Mouse (Mus musculus) forebrain, embryonic 14.5 days (tissue): ENCODE measurements around the gene Ccnk. TPM values are rescaled to one million over a fixed set of nuclear protein-coding genes. Genes with fewer than 3 reads are reported as not detected.

Experiments
- ATAC-seq: fragments of 200-750 bp; cut with Nextera tagmentation; 2 replicates; pipeline ENCODE4 v1.8.0; 2017; ENCODE audit warnings: mild to moderate bottlenecking, moderate library complexity
- DNase-seq: peaks from one replicate; pipeline ENCODE4 v3.0.0-alpha.2; 2015; ENCODE audit warnings: low spot score
- H3K27ac ChIP-seq: fragments of 300-500 bp; sonication (generic); 2 replicates; pipeline ENCODE4 v1.5.1; 2014; ENCODE audit warnings: low read depth, mild to moderate bottlenecking, control low read depth, low read length, moderate library complexity
- H3K27me3 ChIP-seq: fragments of 300-500 bp; sonication (generic); replicated peaks from 2 replicates; pipeline ENCODE4 v1.6.1; 2014; ENCODE audit warnings: low read length, control low read depth, mixed read lengths; ENCODE audit not compliant: control insufficient read depth, insufficient read depth
- H3K36me3 ChIP-seq: fragments of 300-500 bp; sonication (generic); 2 replicates; pipeline ENCODE4 v1.6.1; 2014; ENCODE audit warnings: low read length, control low read depth; ENCODE audit not compliant: control insufficient read depth, insufficient read depth
- H3K4me1 ChIP-seq: fragments of 300-500 bp; sonication (generic); 2 replicates; pipeline ENCODE4 v1.6.1; 2014; ENCODE audit warnings: antibody characterized with exemption, low read length, control low read depth; ENCODE audit not compliant: control insufficient read depth, insufficient read depth
- H3K4me2 ChIP-seq: fragments of 300-500 bp; sonication (generic); 2 replicates; pipeline ENCODE4 v1.6.1; 2014; ENCODE audit warnings: mild to moderate bottlenecking, control low read depth, low read length
- H3K4me3 ChIP-seq: fragments of 300-500 bp; sonication (generic); 2 replicates; pipeline ENCODE4 v1.5.1; 2014; ENCODE audit warnings: low read depth, low read length, control low read depth
- H3K9ac ChIP-seq: fragments of 300-500 bp; sonication (generic); 2 replicates; pipeline ENCODE4 v1.6.1; 2014; ENCODE audit warnings: mild to moderate bottlenecking, low read length, control low read depth, moderate library complexity
- H3K9me3 ChIP-seq: fragments of 300-500 bp; sonication (generic); replicated peaks from 2 replicates; pipeline ENCODE4 v1.6.1; 2016; ENCODE audit warnings: low read length, control low read depth, mixed read lengths; ENCODE audit not compliant: control insufficient read depth
- WGBS: fragments of 180-500 bp; shearing (Covaris S2); extraction: QIAGEN DNeasy Blood & Tissue Kit; methylation state at CpG from one replicate; pipeline ENCODE4 v1.1.7; 2014; 5-methylcytosine and 5-hydroxymethylcytosine counted together
- polyA plus RNA-seq: library from polyadenylated mRNA; unstranded; fragments of >200 nt; fragmentation: Nextera tagmentation; extraction: Ambion mirVana; gene quantifications from 2 replicates; pipeline ENCODE4 v1.2.1, GENCODE M21; 2014

The Ccnk gene
- polyA plus RNA-seq, 1 experiment from 2014 or later: 10.7 TPM

DNA sequence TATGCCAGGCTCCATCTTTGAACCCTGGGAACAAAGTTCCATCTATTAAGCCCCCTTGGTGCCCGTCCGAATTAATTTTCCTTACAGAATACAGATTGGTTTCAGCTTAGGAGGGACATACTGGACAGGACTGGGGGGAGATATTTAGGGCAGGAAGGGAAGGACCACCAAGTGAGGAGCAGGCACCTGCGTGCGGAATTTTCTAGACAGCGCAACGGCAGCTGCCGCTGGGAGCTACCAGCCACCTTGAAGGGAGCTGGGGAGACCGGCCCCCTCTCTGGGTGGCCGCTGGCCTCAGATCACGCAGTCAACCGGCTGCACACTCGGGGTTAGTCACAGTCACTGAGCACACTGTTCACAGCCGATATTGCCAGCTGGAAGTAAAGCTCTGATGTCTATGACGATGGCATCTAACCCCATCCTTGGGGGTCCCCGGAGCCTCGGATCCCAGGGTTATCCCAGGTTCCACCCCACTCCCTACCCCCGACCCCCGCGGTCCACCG, 62.9 kb downstream of the Ccnk start:
- H3K9ac ChIP-seq: peak overlapping the region; percentile 21; the same call in 1 of the 2 replicates
- H3K4me1 ChIP-seq: peaks cover 67% of the 10 kb centered on the region
- H3K36me3 ChIP-seq: no peaks in the 10 kb centered on the region
- peak overlapping the region; percentile 87; the same call in 1 of the 2 replicates for H3K27ac ChIP-seq
- H3K4me2 ChIP-seq: no peak overlapping the region
- H3K27me3 ChIP-seq: no peaks in the 10 kb centered on the region
- no peak for ATAC-seq
- no peak for DNase-seq
- 43% methylated on average over 20 of the region's 20 CpGs for whole genome bisulfite sequencing
- no peaks in the 10 kb centered on the region for H3K9me3 ChIP-seq
- no peak overlapping the region for H3K4me3 ChIP-seq

DNA sequence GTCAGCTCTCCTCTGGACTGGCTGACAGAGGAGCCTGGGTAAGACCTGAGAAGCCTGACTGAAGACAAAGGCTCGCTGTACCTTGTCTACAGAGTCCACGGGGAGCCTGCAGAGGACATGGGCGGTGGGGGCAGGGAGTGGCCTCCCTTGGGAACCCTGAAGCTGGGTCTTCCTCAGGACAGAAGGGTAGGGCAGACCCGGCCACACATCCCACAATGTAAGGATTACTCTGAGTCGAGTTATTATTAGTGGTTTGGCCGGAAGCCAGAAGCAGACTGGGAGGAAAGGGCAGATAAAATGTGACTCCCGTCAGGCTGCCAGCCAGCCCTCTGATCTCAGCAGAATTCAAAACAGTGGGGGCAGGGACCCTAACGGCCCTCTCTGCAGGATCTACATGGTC, 65.4 kb downstream of the Ccnk start:
- no peak overlapping the region for H3K4me3 ChIP-seq
- H3K9me3 ChIP-seq: no peaks in the 10 kb centered on the region
- DNase-seq (peak; percentile 72), ATAC-seq (no peak)
- peak overlapping the region; percentile 35; the same call in 1 of the 2 replicates for H3K9ac ChIP-seq
- H3K4me2 ChIP-seq: peak overlapping the region; percentile 21; the same call in 1 of the 2 replicates
- WGBS: 3% methylated on average over 8 of the region's 8 CpGs
- peaks cover 62% of the 10 kb centered on the region for H3K4me1 ChIP-seq
- H3K36me3 ChIP-seq: no peaks in the 10 kb centered on the region
- H3K27ac ChIP-seq: peak overlapping the region; percentile 52; the same call in 1 of the 2 replicates
- H3K27me3 ChIP-seq: no peaks in the 10 kb centered on the region

DNA sequence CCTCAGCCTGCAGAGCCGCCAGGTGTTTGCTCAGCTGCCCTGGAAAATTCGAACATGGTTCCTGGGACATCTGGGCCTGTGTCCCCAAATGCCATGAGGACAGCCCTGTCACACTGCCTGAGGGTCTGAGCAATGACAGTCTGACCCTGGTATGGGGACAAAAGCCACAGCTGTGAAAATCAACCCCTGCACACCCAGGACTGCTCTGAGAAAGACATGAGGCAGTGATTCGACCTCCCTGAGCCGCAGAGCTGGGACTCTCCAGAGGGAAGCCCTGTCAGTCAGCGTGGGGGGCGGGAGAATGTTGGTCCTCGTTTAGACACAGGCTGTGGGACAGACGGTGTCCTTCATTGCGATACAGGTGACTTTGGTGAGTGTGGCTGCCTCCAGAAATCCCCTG, 66.2 kb downstream of the Ccnk start:
- no peak overlapping the region for H3K27ac ChIP-seq
- WGBS: 46% methylated on average over 9 of the region's 9 CpGs
- H3K4me3 ChIP-seq: no peak overlapping the region
- no peak for DNase-seq
- peaks cover 59% of the 10 kb centered on the region for H3K4me1 ChIP-seq
- H3K9ac ChIP-seq: no peak overlapping the region
- no peak overlapping the region for H3K4me2 ChIP-seq
- H3K27me3 ChIP-seq: no peaks in the 10 kb centered on the region
- no peaks in the 10 kb centered on the region for H3K36me3 ChIP-seq
- H3K9me3 ChIP-seq: no peaks in the 10 kb centered on the region
- ATAC-seq: no peak

DNA sequence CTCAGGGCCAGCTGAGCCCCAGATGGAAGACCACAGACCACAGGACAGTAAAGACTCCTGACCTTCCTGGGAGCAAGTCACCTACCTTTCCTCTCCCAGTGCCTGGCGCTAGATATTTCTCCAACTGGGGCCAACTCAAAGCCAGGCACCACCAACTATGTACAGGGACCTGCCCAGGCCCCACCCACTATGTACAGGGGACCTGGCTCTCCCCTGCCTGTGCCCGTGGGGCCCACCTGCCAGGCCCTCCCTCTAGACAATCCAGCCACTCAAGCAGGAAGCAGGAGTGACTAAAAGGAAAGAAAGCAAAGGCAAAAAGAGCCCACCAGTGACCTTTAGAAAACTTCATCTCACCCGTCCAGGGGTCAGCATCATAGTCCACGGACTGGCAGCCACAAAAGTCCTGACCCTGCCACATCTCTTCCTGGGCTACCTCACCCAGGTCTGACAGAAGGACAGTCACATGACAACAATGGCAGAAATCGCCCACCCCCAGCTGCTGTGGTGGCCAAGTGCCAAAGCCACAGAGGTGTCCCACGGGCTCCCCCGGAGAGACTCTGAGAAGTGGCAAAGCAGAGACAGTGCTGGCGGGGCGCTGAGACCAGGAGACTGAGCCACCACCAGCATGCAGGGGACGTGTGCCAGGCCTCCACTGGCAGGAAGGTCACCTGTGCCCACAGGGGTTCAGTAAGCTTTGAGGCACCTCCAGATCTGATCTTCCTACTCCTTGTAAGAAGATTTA, 67.6 kb downstream of the Ccnk start:
- H3K4me1 ChIP-seq: peaks cover 46% of the 10 kb centered on the region
- DNase-seq: no peak
- WGBS: 74% methylated on average over 10 of the region's 10 CpGs
- H3K9ac ChIP-seq: no peak overlapping the region
- no peak overlapping the region for H3K4me2 ChIP-seq
- no peak for ATAC-seq
- no peaks in the 10 kb centered on the region for H3K9me3 ChIP-seq
- H3K36me3 ChIP-seq: no peaks in the 10 kb centered on the region
- H3K27ac ChIP-seq: no peak overlapping the region
- no peak overlapping the region for H3K4me3 ChIP-seq
- H3K27me3 ChIP-seq: no peaks in the 10 kb centered on the region

DNA sequence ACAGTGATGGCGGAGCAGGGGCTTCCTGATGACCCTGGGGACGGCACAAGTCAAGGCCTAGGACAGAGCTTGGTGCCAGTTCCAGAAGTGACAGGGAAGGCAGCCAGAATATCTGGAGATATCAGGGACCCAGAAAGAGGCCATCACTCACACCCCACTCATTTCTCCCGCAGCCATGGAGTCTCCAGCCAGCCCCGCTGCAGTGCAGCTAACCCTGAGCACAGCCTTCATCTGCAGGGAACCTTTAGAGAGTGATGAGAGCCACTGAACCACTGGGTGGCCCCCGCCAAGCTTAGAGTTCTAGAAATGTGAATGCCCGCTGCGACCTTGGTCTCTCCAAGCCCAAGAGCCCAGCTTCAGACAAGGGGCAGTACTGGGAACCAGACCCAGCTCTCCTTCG, 69.6 kb downstream of the Ccnk start:
- no peak for DNase-seq
- ATAC-seq: no peak
- WGBS: 98% methylated on average over 8 of the region's 8 CpGs
- no peak overlapping the region for H3K27ac ChIP-seq
- no peaks in the 10 kb centered on the region for H3K9me3 ChIP-seq
- no peaks in the 10 kb centered on the region for H3K27me3 ChIP-seq
- H3K9ac ChIP-seq: no peak overlapping the region
- no peaks in the 10 kb centered on the region for H3K36me3 ChIP-seq
- no peak overlapping the region for H3K4me2 ChIP-seq
- peaks cover 36% of the 10 kb centered on the region for H3K4me1 ChIP-seq
- no peak overlapping the region for H3K4me3 ChIP-seq

DNA sequence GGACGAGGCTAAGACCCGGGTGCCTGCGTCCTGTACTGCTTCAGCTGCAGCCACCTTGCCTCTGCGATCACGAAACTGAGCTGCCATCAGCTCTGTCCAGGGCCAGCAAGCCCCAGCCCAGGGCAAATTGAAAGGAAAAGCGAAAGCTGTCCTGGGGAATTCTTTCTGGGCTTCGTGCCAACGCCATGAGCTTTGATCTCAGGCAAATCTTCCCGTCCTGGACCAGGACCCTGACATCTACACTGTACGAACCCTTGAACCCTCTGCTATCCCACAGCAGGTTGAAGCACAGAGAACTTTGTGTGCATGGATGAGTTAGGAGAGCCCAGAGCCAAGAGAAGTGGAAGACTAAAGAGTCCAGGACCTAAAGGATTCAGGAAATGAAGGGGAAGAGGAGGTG, 70.1 kb downstream of the Ccnk start:
- WGBS: 47% methylated on average over 10 of the region's 10 CpGs
- Histone ChIP-seq H3K9me3 (no peaks in the 10 kb centered on the region), H3K36me3 (no peaks in the 10 kb centered on the region), H3K27ac (no peak overlapping the region), H3K9ac (no peak overlapping the region), H3K4me1 (peaks cover 31% of the 10 kb centered on the region), H3K4me3 (no peak overlapping the region), H3K27me3 (no peaks in the 10 kb centered on the region), H3K4me2 (no peak overlapping the region)
- DNase-seq: peak; percentile 52
- no peak for ATAC-seq

DNA sequence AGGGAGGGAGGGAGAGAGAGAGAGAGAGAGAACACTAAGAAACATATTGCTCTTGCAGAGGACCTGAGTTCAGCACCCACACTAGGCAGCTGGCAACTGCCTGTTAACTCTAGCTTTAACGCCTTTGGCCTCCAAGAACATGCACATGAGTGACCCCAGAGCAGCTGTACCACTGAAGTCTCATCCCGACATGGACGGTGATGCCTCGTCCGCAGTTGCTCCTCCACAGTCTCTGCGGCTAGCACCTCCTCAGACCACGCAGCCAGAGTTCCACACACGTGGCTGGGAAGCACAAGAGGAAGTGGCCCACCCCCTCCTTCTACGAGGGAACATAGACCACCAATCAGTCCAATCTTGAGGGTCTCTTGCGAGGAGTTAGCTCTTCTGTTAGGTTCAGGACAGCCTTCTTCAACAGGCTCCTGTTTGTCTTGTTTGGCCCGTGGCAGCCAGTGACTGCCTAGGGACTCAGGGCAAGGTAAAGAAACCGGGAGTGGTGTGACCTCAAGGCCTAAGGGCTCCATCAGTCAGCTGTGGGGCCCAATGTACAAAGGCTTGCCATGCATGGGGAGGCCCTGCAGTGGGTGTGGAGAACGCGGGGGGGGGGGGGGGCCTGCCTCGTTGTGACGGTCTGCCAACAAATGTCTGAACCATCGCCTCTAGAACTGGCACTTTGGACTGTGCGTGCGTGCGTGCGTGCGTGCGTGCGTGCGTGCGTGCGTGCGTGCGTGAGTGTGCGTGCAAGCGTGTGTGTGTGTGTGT, 71.8 kb downstream of the Ccnk start:
- ATAC-seq (no peak), DNase-seq (no peak)
- Histone ChIP-seq H3K9me3 (no peaks in the 10 kb centered on the region), H3K36me3 (no peaks in the 10 kb centered on the region), H3K4me3 (no peak overlapping the region), H3K9ac (no peak overlapping the region), H3K27me3 (no peaks in the 10 kb centered on the region), H3K27ac (no peak overlapping the region), H3K4me1 (peaks cover 28% of the 10 kb centered on the region), H3K4me2 (no peak overlapping the region)
- 89% methylated on average over 31 of the region's 31 CpGs for WGBS

DNA sequence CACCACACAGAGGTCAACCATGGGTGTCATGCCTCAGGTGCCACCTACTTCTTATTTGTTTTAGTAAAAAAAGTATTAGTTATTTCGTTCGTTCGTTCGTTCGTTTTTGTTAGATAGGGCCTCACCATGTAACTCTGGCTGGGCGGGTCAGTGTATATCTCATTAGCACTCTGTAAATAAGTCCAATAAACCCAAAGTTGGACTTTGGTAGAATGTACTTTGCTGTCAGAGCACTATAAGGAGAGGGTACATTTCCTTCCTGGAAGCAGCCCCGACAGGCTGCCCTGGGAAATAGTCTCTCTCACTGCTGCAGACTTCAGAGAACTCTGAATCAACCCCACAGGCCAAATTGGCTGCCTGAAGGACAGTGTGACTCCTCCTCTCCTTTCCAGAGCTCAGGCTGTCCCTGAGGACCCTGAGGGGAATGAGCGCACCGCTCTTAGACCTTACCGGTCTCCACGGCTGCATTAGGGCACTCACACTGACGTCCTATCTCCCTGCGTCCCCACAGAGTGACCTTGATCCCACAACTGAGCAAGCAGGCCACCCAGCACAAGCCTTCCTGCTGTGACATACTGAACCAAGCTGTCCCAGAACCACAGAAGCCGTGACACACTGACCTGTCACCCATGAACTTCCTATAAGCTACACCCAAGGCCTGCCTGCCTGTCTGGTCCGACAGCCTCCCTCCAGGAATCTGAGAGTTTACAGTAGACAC, 72.6 kb downstream of the Ccnk start:
- no peak overlapping the region for H3K4me2 ChIP-seq
- DNase-seq (no peak), ATAC-seq (no peak)
- H3K27ac ChIP-seq: no peak overlapping the region
- H3K4me1 ChIP-seq: peaks cover 36% of the 10 kb centered on the region
- no peaks in the 10 kb centered on the region for H3K9me3 ChIP-seq
- H3K27me3 ChIP-seq: no peaks in the 10 kb centered on the region
- H3K4me3 ChIP-seq: no peak overlapping the region
- WGBS: 85% methylated on average over 15 of the region's 15 CpGs
- H3K9ac ChIP-seq: no peak overlapping the region
- H3K36me3 ChIP-seq: no peaks in the 10 kb centered on the region
